Mouse (Mus musculus) embryonic facial prominence, embryonic 13.5 days (tissue): ENCODE data around the gene Kcnd3. TPM values are rescaled to one million over a fixed set of nuclear protein-coding genes. Genes with fewer than 3 reads are reported as not detected.

Experiments
- ATAC-seq: fragments of 200-750 bp; cut with Nextera tagmentation; 2 replicates; pipeline ENCODE4 v1.8.0; 2017; ENCODE audit warnings: low read depth; ENCODE audit not compliant: insufficient number of reproducible peaks, insufficient read depth, low FRiP score, low TSS enrichment
- H3K27ac ChIP-seq: fragments of 300-500 bp; sonication (generic); 2 replicates; pipeline ENCODE4 v1.5.1; 2015; ENCODE audit warnings: moderate library complexity, mild to moderate bottlenecking, inconsistent platforms
- H3K27me3 ChIP-seq: fragments of 300-500 bp; sonication (generic); 2 replicates; pipeline ENCODE4 v1.6.1; 2015; ENCODE audit warnings: mild to moderate bottlenecking, inconsistent platforms
- H3K36me3 ChIP-seq: fragments of 300-500 bp; sonication (generic); 2 replicates; pipeline ENCODE4 v1.6.1; 2015; ENCODE audit warnings: mild to moderate bottlenecking, inconsistent platforms
- H3K4me1 ChIP-seq: fragments of 300-500 bp; sonication (generic); 2 replicates; pipeline ENCODE4 v1.6.1; 2015; ENCODE audit warnings: inconsistent platforms
- H3K4me2 ChIP-seq: fragments of 300-500 bp; sonication (generic); 2 replicates; pipeline ENCODE4 v1.6.1; 2015; ENCODE audit warnings: moderate library complexity, mild to moderate bottlenecking, inconsistent platforms
- H3K4me3 ChIP-seq: fragments of 300-500 bp; sonication (generic); 2 replicates; pipeline ENCODE4 v1.5.1; 2015; ENCODE audit warnings: mild to moderate bottlenecking, inconsistent platforms
- H3K9ac ChIP-seq: fragments of 300-500 bp; sonication (generic); 2 replicates; pipeline ENCODE4 v1.6.1; 2015; ENCODE audit warnings: mild to moderate bottlenecking, inconsistent platforms
- H3K9me3 ChIP-seq: fragments of 300-500 bp; sonication (generic); 2 replicates; pipeline ENCODE4 v1.6.1; 2016; ENCODE audit warnings: inconsistent platforms
- WGBS: fragments of 180-500 bp; shearing (Covaris S2); methylation state at CpG from one replicate; pipeline ENCODE4 v1.1.7; 2015; ENCODE audit warnings: mixed read lengths; 5-methylcytosine and 5-hydroxymethylcytosine counted together
- polyA plus RNA-seq: library from polyadenylated mRNA; unstranded; fragments of >200 nt; fragmentation: Nextera tagmentation; extraction: Ambion mirVana; gene quantifications from 2 replicates; pipeline ENCODE4 v1.2.1, GENCODE M21; 2015

The Kcnd3 gene
- polyA plus RNA-seq: 0.44 and 0.85 TPM in 2 replicates

- Histone ChIP-seq H3K4me2 (peak within 1 kb of the TSS; percentile 100), H3K4me1 (peaks cover 29% of the 10 kb centered on the region), H3K9ac (peak within 1 kb of the TSS; percentile 72), H3K9me3 (no peaks in the 10 kb centered on the region), H3K4me3 (peak within 1 kb of the TSS; percentile 63), H3K27ac (no peak within 1 kb of the TSS), H3K27me3 (peaks cover 91% of the 10 kb centered on the region), H3K36me3 (no peaks in the 10 kb centered on the region)
- peak; percentile 68 for ATAC-seq
- WGBS: under 1% methylated on average over 58 of the region's 98 CpGs
Measured at GRCm38 (mm10) chr3:105451627-105452555, at the start of gene Kcnd3. Gene Kcnd3, plus strand, starts transcription at chr3:105452330.

GRCm38 (mm10) chr3:105402676-105403075, 49.5 kb upstream of the Kcnd3 start:
- WGBS: 73% methylated on average over 5 of the region's 5 CpGs
- Histone ChIP-seq H3K27me3 (no peaks in the 10 kb centered on the region), H3K4me2 (no peak overlapping the region)

GRCm38 (mm10) chr3:105403410-105404076, 48.6 kb upstream of the Kcnd3 start:
- ATAC-seq: no peak
- 58% methylated on average over 5 of the region's 5 CpGs for WGBS

More at GRCm38 (mm10) chr3:105402676-105403075, 49.5 kb upstream of the Kcnd3 start:
- no peak for ATAC-seq
- Histone ChIP-seq H3K9ac (no peak overlapping the region), H3K27ac (no peak overlapping the region), H3K4me3 (no peak overlapping the region), H3K36me3 (no peaks in the 10 kb centered on the region), H3K4me1 (peaks cover 7% of the 10 kb centered on the region), H3K9me3 (no peaks in the 10 kb centered on the region)

GRCm38 (mm10) chr3:105404077-105404446, 48.1 kb upstream of the Kcnd3 start:
- Histone ChIP-seq H3K36me3 (no peaks in the 10 kb centered on the region), H3K27ac (no peak overlapping the region), H3K4me1 (peaks cover 7% of the 10 kb centered on the region), H3K4me3 (no peak overlapping the region), H3K9me3 (no peaks in the 10 kb centered on the region), H3K4me2 (no peak overlapping the region), H3K27me3 (no peaks in the 10 kb centered on the region), H3K9ac (no peak overlapping the region)
- WGBS: 89% methylated on average over 4 of the region's 4 CpGs
- ATAC-seq: no peak

More at GRCm38 (mm10) chr3:105403410-105404076, 48.6 kb upstream of the Kcnd3 start:
- H3K36me3 ChIP-seq: no peaks in the 10 kb centered on the region
- H3K27me3 ChIP-seq: no peaks in the 10 kb centered on the region
- no peak overlapping the region for H3K27ac ChIP-seq
- H3K9me3 ChIP-seq: no peaks in the 10 kb centered on the region
- H3K4me1 ChIP-seq: peaks cover 7% of the 10 kb centered on the region
- H3K4me3 ChIP-seq: no peak overlapping the region
- H3K4me2 ChIP-seq: no peak overlapping the region
- no peak overlapping the region for H3K9ac ChIP-seq

GRCm38 (mm10) chr3:105405516-105405915, 46.6 kb upstream of the Kcnd3 start:
- WGBS: 81% methylated on average over 7 of the region's 7 CpGs

GRCm38 (mm10) chr3:105406036-105406435, 46.1 kb upstream of the Kcnd3 start:
- ATAC-seq: no peak
- no peak overlapping the region for H3K9ac ChIP-seq
- no peaks in the 10 kb centered on the region for H3K27me3 ChIP-seq
- peaks cover 7% of the 10 kb centered on the region for H3K4me1 ChIP-seq
- no peaks in the 10 kb centered on the region for H3K36me3 ChIP-seq
- no peak overlapping the region for H3K4me3 ChIP-seq
- WGBS: 38% methylated on average over 7 of the region's 7 CpGs
- H3K9me3 ChIP-seq: no peaks in the 10 kb centered on the region
- H3K4me2 ChIP-seq: no peak overlapping the region
- no peak overlapping the region for H3K27ac ChIP-seq

More at GRCm38 (mm10) chr3:105405516-105405915, 46.6 kb upstream of the Kcnd3 start:
- H3K4me1 ChIP-seq: peaks cover 7% of the 10 kb centered on the region
- no peak overlapping the region for H3K9ac ChIP-seq
- H3K4me3 ChIP-seq: no peak overlapping the region
- H3K4me2 ChIP-seq: no peak overlapping the region
- no peak overlapping the region for H3K27ac ChIP-seq
- no peaks in the 10 kb centered on the region for H3K9me3 ChIP-seq
- no peak for ATAC-seq
- no peaks in the 10 kb centered on the region for H3K27me3 ChIP-seq
- no peaks in the 10 kb centered on the region for H3K36me3 ChIP-seq

- 63% methylated on average over 3 of the region's 3 CpGs for WGBS
- H3K9me3 ChIP-seq: no peaks in the 10 kb centered on the region
- H3K27me3 ChIP-seq: no peaks in the 10 kb centered on the region
- H3K4me2 ChIP-seq: no peak overlapping the region
- H3K27ac ChIP-seq: no peak overlapping the region
- H3K36me3 ChIP-seq: no peaks in the 10 kb centered on the region
- ATAC-seq: no peak
- H3K4me1 ChIP-seq: peaks cover 7% of the 10 kb centered on the region
- no peak overlapping the region for H3K4me3 ChIP-seq
- no peak overlapping the region for H3K9ac ChIP-seq
Measured at GRCm38 (mm10) chr3:105408211-105408610, 43.9 kb upstream of the Kcnd3 start.

GRCm38 (mm10) chr3:105410810-105411209, 41.3 kb upstream of the Kcnd3 start:
- H3K9ac ChIP-seq: no peak overlapping the region
- ATAC-seq: no peak

GRCm38 (mm10) chr3:105411776-105412175, 40.4 kb upstream of the Kcnd3 start:
- no peak overlapping the region for H3K4me3 ChIP-seq
- H3K27me3 ChIP-seq: no peaks in the 10 kb centered on the region
- H3K27ac ChIP-seq: no peak overlapping the region
- no peaks in the 10 kb centered on the region for H3K36me3 ChIP-seq
- no peaks in the 10 kb centered on the region for H3K9me3 ChIP-seq
- 81% methylated on average over 4 of the region's 4 CpGs for WGBS
- no peak overlapping the region for H3K9ac ChIP-seq
- no peak for ATAC-seq
- no peak overlapping the region for H3K4me2 ChIP-seq
- H3K4me1 ChIP-seq: no peaks in the 10 kb centered on the region

More at GRCm38 (mm10) chr3:105410810-105411209, 41.3 kb upstream of the Kcnd3 start:
- H3K4me1 ChIP-seq: peaks cover 4% of the 10 kb centered on the region
- no peak overlapping the region for H3K27ac ChIP-seq
- no peaks in the 10 kb centered on the region for H3K36me3 ChIP-seq
- no peaks in the 10 kb centered on the region for H3K27me3 ChIP-seq
- H3K4me3 ChIP-seq: no peak overlapping the region
- no peak overlapping the region for H3K4me2 ChIP-seq
- no peaks in the 10 kb centered on the region for H3K9me3 ChIP-seq
- 93% methylated on average over 5 of the region's 5 CpGs for WGBS

GRCm38 (mm10) chr3:105412229-105412628, 39.9 kb upstream of the Kcnd3 start:
- no peak overlapping the region for H3K9ac ChIP-seq
- no peak overlapping the region for H3K27ac ChIP-seq
- no peak for ATAC-seq
- WGBS: 72% methylated on average over 2 of the region's 2 CpGs
- no peaks in the 10 kb centered on the region for H3K36me3 ChIP-seq
- no peaks in the 10 kb centered on the region for H3K27me3 ChIP-seq
- no peaks in the 10 kb centered on the region for H3K4me1 ChIP-seq
- no peak overlapping the region for H3K4me3 ChIP-seq
- H3K9me3 ChIP-seq: no peaks in the 10 kb centered on the region
- no peak overlapping the region for H3K4me2 ChIP-seq

GRCm38 (mm10) chr3:105412681-105413080, 39.4 kb upstream of the Kcnd3 start:
- Histone ChIP-seq H3K9me3 (no peaks in the 10 kb centered on the region), H3K4me2 (no peak overlapping the region), H3K36me3 (no peaks in the 10 kb centered on the region), H3K9ac (no peak overlapping the region), H3K27me3 (no peaks in the 10 kb centered on the region), H3K4me3 (no peak overlapping the region), H3K27ac (no peak overlapping the region), H3K4me1 (no peaks in the 10 kb centered on the region)
- ATAC-seq: no peak
